Mouse (Mus musculus): ENCODE measurements around the gene Yy1. TPM values are rescaled to one million over a fixed set of nuclear protein-coding genes. Genes with fewer than 3 reads are reported as not detected.

Gene Yy1
- polyA plus RNA-seq, 1 experiment, result 15.3 TPM

GRCm38 (mm10) chr12:108758682-108759081 is 34.1 kb upstream of the Yy1 start:
- TF ChIP-seq MYOD1 (IDR thresholded peaks at IDR 0.05; ENCODE audit: control insufficient read depth in 1 of 3, insufficient read length in 2 of 3, low read depth in 2 of 3) (no peak), POLR2AphosphoS2 (IDR thresholded peaks at IDR 0.05; ENCODE audit: insufficient read length, low read depth) (no peak), TCF3 (IDR thresholded peaks at IDR 0.05; ENCODE audit: insufficient read length, low read depth) (no peak)
- no peaks in the 10 kb centered on the region for H3K36me3 ChIP-seq (ENCODE audit: control insufficient read depth, insufficient read depth)
- no peak overlapping the region for H3ac ChIP-seq (ENCODE audit: control insufficient read depth, insufficient read length)
- H3K27me3 ChIP-seq (ENCODE audit: control insufficient read depth, insufficient read depth, insufficient read length), result no peaks in the 10 kb centered on the region
- H3K79me2 ChIP-seq (ENCODE audit: control insufficient read depth, insufficient read depth), result no peaks in the 10 kb centered on the region
- no peak overlapping the region for H3K4me2 ChIP-seq (ENCODE audit: low read depth)
- no peak overlapping the region for H3K4me3 ChIP-seq

GRCm38 (mm10) chr12:108759266-108759665 is 33.5 kb upstream of the Yy1 start:
- no peak overlapping the region for H3K4me2 ChIP-seq (ENCODE audit: low read depth)
- TF ChIP-seq TCF12 (IDR thresholded peaks at IDR 0.05; ENCODE audit: insufficient read depth, poor library complexity, severe bottlenecking), result no peak
- TF ChIP-seq CEBPB (IDR thresholded peaks at IDR 0.05; ENCODE audit: insufficient read depth, poor library complexity, severe bottlenecking), result no peak
- no peak for TF ChIP-seq POLR2AphosphoS2 (IDR thresholded peaks at IDR 0.05; ENCODE audit: insufficient read length, low read depth)
- TF ChIP-seq MAX (IDR thresholded peaks at IDR 0.05; ENCODE audit: low read depth), result no peak
- TF ChIP-seq MYOG (IDR thresholded peaks at IDR 0.05; ENCODE audit: control insufficient read depth in 1 of 3, insufficient read depth in 1 of 3, insufficient read length in 2 of 3, low read depth in 2 of 3), result no peak
- TF ChIP-seq E2F4 (IDR thresholded peaks at IDR 0.05; ENCODE audit: insufficient read depth), result no peak
- no peak for TF ChIP-seq MYOD1 (IDR thresholded peaks at IDR 0.05; ENCODE audit: control insufficient read depth in 1 of 3, insufficient read length in 2 of 3, low read depth in 2 of 3)
- no peak overlapping the region for H3K4me3 ChIP-seq
- H3ac ChIP-seq (ENCODE audit: control insufficient read depth, insufficient read length), result no peak overlapping the region
- H3K79me2 ChIP-seq (ENCODE audit: control insufficient read depth, insufficient read depth), result no peaks in the 10 kb centered on the region
- H3K27me3 ChIP-seq (ENCODE audit: control insufficient read depth, insufficient read depth, insufficient read length), result no peaks in the 10 kb centered on the region
- H3K36me3 ChIP-seq (ENCODE audit: control insufficient read depth, insufficient read depth), result no peaks in the 10 kb centered on the region

GRCm38 (mm10) chr12:108760016-108760415 is 32.8 kb upstream of the Yy1 start:
- H3ac ChIP-seq (ENCODE audit: control insufficient read depth, insufficient read length), result no peak overlapping the region
- TF ChIP-seq MYOG (IDR thresholded peaks at IDR 0.05; ENCODE audit: control insufficient read depth in 1 of 3, insufficient read depth in 1 of 3, insufficient read length in 2 of 3, low read depth in 2 of 3), result no peak
- no peaks in the 10 kb centered on the region for H3K27me3 ChIP-seq (ENCODE audit: control insufficient read depth, insufficient read depth, insufficient read length)
- H3K36me3 ChIP-seq (ENCODE audit: control insufficient read depth, insufficient read depth), result no peaks in the 10 kb centered on the region
- H3K4me2 ChIP-seq (ENCODE audit: low read depth), result no peak overlapping the region
- no peak overlapping the region for H3K4me3 ChIP-seq
- H3K79me2 ChIP-seq (ENCODE audit: control insufficient read depth, insufficient read depth), result no peaks in the 10 kb centered on the region

GRCm38 (mm10) chr12:108760500-108761020 is 32.2 kb upstream of the Yy1 start:
- Histone ChIP-seq H3ac (ENCODE audit: control insufficient read depth, insufficient read length) (no peak overlapping the region), H3K4me3 (no peak overlapping the region), H3K27me3 (ENCODE audit: control insufficient read depth, insufficient read depth, insufficient read length) (no peaks in the 10 kb centered on the region), H3K36me3 (ENCODE audit: control insufficient read depth, insufficient read depth) (no peaks in the 10 kb centered on the region), H3K79me2 (ENCODE audit: control insufficient read depth, insufficient read depth) (no peaks in the 10 kb centered on the region), H3K4me2 (ENCODE audit: low read depth) (no peak overlapping the region)
- TF ChIP-seq USF1 (IDR thresholded peaks at IDR 0.05; ENCODE audit: low read depth) (no peak), TCF12 (IDR thresholded peaks at IDR 0.05; ENCODE audit: insufficient read depth, poor library complexity, severe bottlenecking) (no peak), MAX (IDR thresholded peaks at IDR 0.05; ENCODE audit: low read depth) (no peak), CEBPB (IDR thresholded peaks at IDR 0.05; ENCODE audit: insufficient read depth, poor library complexity, severe bottlenecking) (no peak), MYOD1 (IDR thresholded peaks at IDR 0.05; ENCODE audit: control insufficient read depth in 1 of 3, insufficient read length in 2 of 3, low read depth in 2 of 3) (no peak), REST (IDR thresholded peaks at IDR 0.05; ENCODE audit: insufficient read depth, insufficient read length) (no peak), TCF3 (IDR thresholded peaks at IDR 0.05; ENCODE audit: insufficient read length, low read depth) (no peak), MYOG (IDR thresholded peaks at IDR 0.05; ENCODE audit: control insufficient read depth in 1 of 3, insufficient read depth in 1 of 3, insufficient read length in 2 of 3, low read depth in 2 of 3) (no peak), E2F4 (IDR thresholded peaks at IDR 0.05; ENCODE audit: insufficient read depth) (no peak), SRF (IDR thresholded peaks at IDR 0.05; ENCODE audit: control insufficient read depth, insufficient read length, low read depth) (no peak), POLR2AphosphoS2 (IDR thresholded peaks at IDR 0.05; ENCODE audit: insufficient read length, low read depth) (no peak)

- no peak overlapping the region for H3K4me3 ChIP-seq
- no peak overlapping the region for H3K4me2 ChIP-seq (ENCODE audit: low read depth)
- H3K36me3 ChIP-seq (ENCODE audit: control insufficient read depth, insufficient read depth), result no peaks in the 10 kb centered on the region
- H3K27me3 ChIP-seq (ENCODE audit: control insufficient read depth, insufficient read depth, insufficient read length), result no peaks in the 10 kb centered on the region
- no peaks in the 10 kb centered on the region for H3K79me2 ChIP-seq (ENCODE audit: control insufficient read depth, insufficient read depth)
- no peak for TF ChIP-seq E2F4 (IDR thresholded peaks at IDR 0.05; ENCODE audit: insufficient read depth)
- TF ChIP-seq REST (IDR thresholded peaks at IDR 0.05; ENCODE audit: insufficient read depth, insufficient read length), result no peak
- TF ChIP-seq CEBPB (IDR thresholded peaks at IDR 0.05; ENCODE audit: insufficient read depth, poor library complexity, severe bottlenecking), result no peak
- no peak for TF ChIP-seq POLR2A (IDR thresholded peaks at IDR 0.05; ENCODE audit: insufficient read length, low read depth)
- TF ChIP-seq MYOG (IDR thresholded peaks at IDR 0.05; ENCODE audit: control insufficient read depth in 1 of 3, insufficient read depth in 1 of 3, insufficient read length in 2 of 3, low read depth in 2 of 3), result no peak
- TF ChIP-seq SRF (IDR thresholded peaks at IDR 0.05; ENCODE audit: control insufficient read depth, insufficient read length, low read depth), result no peak
- TF ChIP-seq TCF12 (IDR thresholded peaks at IDR 0.05; ENCODE audit: insufficient read depth, poor library complexity, severe bottlenecking), result no peak
- TF ChIP-seq USF1 (IDR thresholded peaks at IDR 0.05; ENCODE audit: low read depth), result no peak
- no peak for TF ChIP-seq MAX (IDR thresholded peaks at IDR 0.05; ENCODE audit: low read depth)
- TF ChIP-seq MYOD1 (IDR thresholded peaks at IDR 0.05; ENCODE audit: control insufficient read depth in 1 of 3, insufficient read length in 2 of 3, low read depth in 2 of 3), result no peak
- no peak for TF ChIP-seq POLR2AphosphoS2 (IDR thresholded peaks at IDR 0.05; ENCODE audit: insufficient read length, low read depth)
- TF ChIP-seq TCF3 (IDR thresholded peaks at IDR 0.05; ENCODE audit: insufficient read length, low read depth), result no peak
- H3ac ChIP-seq (ENCODE audit: control insufficient read depth, insufficient read length), result no peak overlapping the region
Observed at GRCm38 (mm10) chr12:108761209-108761608, 31.6 kb upstream of the Yy1 start.
